Mouse (Mus musculus) liver, adult 2 months (tissue): ENCODE measurements at regions not wholly inside any gene's neighbourhood (a gene's known extent, or its start where the extent isn't known, plus 50 kb on each side); places are given as distances from the start of the nearest gene placed in this dataset.
A peak's percentile ranks its signal among the peaks of the same experiment; 100 is the strongest.

Source experiments
- DNase-seq: peaks from one replicate; pipeline ENCODE4 v3.0.0-alpha.2; 2011; ENCODE audit warnings: low read depth, low spot score; ENCODE audit errors: extremely low read depth
- H3K27ac ChIP-seq: fragments of 200-500 bp; replicated peaks from 2 replicates; pipeline ENCODE4 v1.5.1; 2012; ENCODE audit warnings: low read depth, mild to moderate bottlenecking, control low read depth, inconsistent platforms, low read length; ENCODE audit not compliant: insufficient read depth
- H3K27me3 ChIP-seq: fragments of 200-500 bp; 2 replicates; pipeline ENCODE4 v1.6.1; 2012; ENCODE audit warnings: mild to moderate bottlenecking, moderate library complexity, low read length, inconsistent platforms; ENCODE audit not compliant: control insufficient read depth, insufficient read depth
- H3K36me3 ChIP-seq: fragments of 200-500 bp; 2 replicates; pipeline ENCODE4 v1.6.1; 2012; ENCODE audit warnings: low read length, inconsistent platforms; ENCODE audit not compliant: control insufficient read depth, insufficient read depth
- H3K4me1 ChIP-seq: fragments of 200-500 bp; 2 replicates; pipeline ENCODE4 v1.6.1; 2011; ENCODE audit warnings: low read length; ENCODE audit not compliant: control insufficient read depth, insufficient read depth
- H3K4me3 ChIP-seq: fragments of 200-500 bp; 2 replicates; pipeline ENCODE4 v1.5.1; 2011; ENCODE audit warnings: low read depth, mild to moderate bottlenecking, control low read depth, low read length, moderate library complexity; ENCODE audit not compliant: insufficient read depth
- H3K79me2 ChIP-seq: fragments of 200-500 bp; 2 replicates; pipeline ENCODE4 v1.6.1; 2012; ENCODE audit warnings: inconsistent platforms, mild to moderate bottlenecking, low read length, moderate library complexity; ENCODE audit not compliant: control insufficient read depth, insufficient read depth
- H3K9ac ChIP-seq: fragments of 200-500 bp; 2 replicates; pipeline ENCODE4 v1.6.1; 2012; ENCODE audit warnings: low read depth, mild to moderate bottlenecking, control low read depth, inconsistent platforms, low read length
- CTCF ChIP-seq: fragments of 200-500 bp; IDR thresholded peaks from 2 replicates; pipeline ENCODE4 v1.5.1; 2011; ENCODE audit warnings: low read depth, low read length, control low read depth
- POLR2A ChIP-seq: fragments of 200-500 bp; IDR thresholded peaks from 2 replicates; pipeline ENCODE4 v1.6.1; 2011; ENCODE audit warnings: low read length, control low read depth; ENCODE audit not compliant: insufficient read depth; ENCODE audit errors: extremely low read depth
- WGBS: fragments of 180-500 bp; shearing (Covaris S2); methylation state at CpG from one replicate; pipeline ENCODE4 v1.1.7; 2018; 5-methylcytosine and 5-hydroxymethylcytosine counted together

DNA sequence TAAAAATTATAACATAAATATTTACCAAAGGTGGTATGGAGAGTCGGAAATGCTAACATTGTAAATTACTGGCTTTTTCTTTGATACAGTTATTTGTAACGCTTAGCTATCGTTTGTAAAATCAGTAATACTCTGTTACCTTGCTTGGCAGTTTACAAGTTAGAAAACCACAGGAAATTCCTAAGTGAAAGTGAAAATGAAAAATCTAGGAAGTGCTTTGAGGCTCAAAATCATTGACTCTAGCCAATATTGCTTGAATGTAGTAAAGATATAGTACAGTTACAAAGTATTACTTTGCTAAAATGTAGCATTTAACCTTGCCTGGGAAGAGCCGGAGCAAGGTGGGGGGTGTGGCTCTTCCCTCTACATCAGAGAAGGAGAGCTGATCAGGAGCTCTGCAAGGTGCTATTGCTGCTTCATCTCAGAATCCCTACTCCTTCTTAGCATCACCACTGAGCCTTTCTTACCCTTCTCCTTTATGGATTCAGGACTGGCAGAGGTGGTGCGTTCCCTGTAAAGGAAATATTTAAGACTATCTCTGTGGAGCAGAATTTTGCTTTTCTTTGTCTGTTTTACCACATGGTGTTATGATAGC lies 58.5 kb upstream of the Gpc5 start:
- 79% methylated on average over 5 of the region's 5 CpGs for WGBS
- H3K27me3 ChIP-seq: no peaks in the 10 kb centered on the region; the same call in 1 of the 2 replicates
- no peak for DNase-seq
- no peaks in the 10 kb centered on the region for H3K4me1 ChIP-seq
- H3K27ac ChIP-seq: no peak overlapping the region
- H3K4me3 ChIP-seq: no peak overlapping the region
- no peak for TF ChIP-seq CTCF
- TF ChIP-seq POLR2A: no peak
- H3K36me3 ChIP-seq: no peaks in the 10 kb centered on the region
- H3K9ac ChIP-seq: no peak overlapping the region
- no peaks in the 10 kb centered on the region for H3K79me2 ChIP-seq

DNA sequence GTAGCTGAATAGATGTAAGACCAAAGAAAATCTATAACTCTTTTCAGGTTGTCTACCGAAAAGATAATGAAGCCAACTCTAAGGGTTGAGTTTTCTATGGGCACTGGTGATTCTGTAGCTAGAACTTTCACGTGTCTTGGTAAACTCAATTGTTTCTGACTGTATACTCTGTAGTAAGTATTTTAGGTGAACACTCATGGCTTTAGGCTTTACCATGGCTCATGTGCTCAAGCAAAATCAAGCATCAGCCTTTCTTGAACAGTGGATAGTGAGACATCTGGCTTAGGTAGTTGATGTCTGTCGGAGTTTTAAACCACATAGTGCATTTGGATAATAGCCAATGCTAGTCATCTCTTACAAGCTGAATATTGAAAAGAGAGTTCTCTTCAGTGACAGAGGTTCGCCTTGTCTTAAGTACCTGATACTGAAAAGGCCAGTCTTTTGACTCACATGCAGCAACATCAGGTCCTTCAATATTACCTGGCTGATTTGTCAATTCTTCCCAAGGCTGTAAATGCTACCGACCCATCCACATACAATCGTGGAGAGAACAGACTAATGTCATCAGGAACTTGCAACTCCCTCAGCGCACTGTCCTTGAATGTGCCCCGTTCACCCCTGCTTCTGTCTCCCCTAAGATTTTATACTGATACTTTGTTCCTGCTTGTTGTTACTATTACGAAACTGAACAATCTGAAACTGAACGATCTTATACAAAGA lies 57.1 kb upstream of the Gpc5 start:
- TF ChIP-seq CTCF (no peak), POLR2A (no peak)
- DNase-seq: no peak
- H3K9ac ChIP-seq: no peak overlapping the region
- no peak overlapping the region for H3K4me3 ChIP-seq
- no peaks in the 10 kb centered on the region; the same call in 1 of the 2 replicates for H3K27me3 ChIP-seq
- no peak overlapping the region for H3K27ac ChIP-seq
- no peaks in the 10 kb centered on the region for H3K79me2 ChIP-seq
- no peaks in the 10 kb centered on the region for H3K4me1 ChIP-seq
- 78% methylated on average over 10 of the region's 10 CpGs for WGBS
- H3K36me3 ChIP-seq: no peaks in the 10 kb centered on the region

DNA sequence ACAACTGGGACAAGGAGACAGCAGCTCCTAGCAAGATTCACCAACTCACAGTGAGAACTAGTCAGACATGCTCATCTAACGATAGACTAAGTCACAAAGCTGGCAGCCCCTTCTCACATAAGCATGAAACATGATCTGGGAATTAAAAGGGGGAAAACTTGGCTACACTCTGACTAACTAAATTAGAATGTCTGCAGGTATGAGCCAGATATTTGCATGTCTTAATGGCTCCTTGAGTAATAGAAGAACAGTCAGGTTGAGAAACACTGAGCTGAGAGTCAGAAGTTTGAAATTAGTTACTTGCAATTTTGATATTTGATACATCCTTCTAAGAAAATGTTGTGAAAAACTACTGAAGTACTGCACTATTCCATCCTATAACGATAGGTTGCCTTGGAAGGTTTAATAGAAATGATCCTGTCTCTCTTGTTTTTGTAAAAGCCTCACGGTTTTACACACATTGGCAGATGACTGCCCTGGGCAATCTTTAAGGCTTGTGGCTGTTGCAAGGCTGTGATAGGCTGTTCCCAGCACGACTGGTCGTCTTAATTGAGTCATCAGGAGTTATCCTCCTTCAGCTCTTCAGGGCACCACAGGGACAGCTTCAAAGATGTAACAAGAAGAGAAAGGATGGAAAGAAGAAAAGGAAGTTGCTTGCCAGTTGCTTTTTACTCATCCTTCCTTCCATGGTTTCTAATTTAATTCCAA lies 54.8 kb upstream of the Gpc5 start:
- no peak for DNase-seq
- Histone ChIP-seq H3K27ac (no peak overlapping the region), H3K4me1 (no peaks in the 10 kb centered on the region), H3K4me3 (no peak overlapping the region), H3K79me2 (0 out of 2 replicates have a peak, but pooled peaks cover 2% of the 10 kb centered on the region), H3K9ac (no peak overlapping the region), H3K27me3 (no peaks in the 10 kb centered on the region; the same call in 1 of the 2 replicates), H3K36me3 (no peaks in the 10 kb centered on the region)
- 76% methylated on average over 5 of the region's 5 CpGs for WGBS
- no peak for TF ChIP-seq POLR2A
- no peak for TF ChIP-seq CTCF

DNA sequence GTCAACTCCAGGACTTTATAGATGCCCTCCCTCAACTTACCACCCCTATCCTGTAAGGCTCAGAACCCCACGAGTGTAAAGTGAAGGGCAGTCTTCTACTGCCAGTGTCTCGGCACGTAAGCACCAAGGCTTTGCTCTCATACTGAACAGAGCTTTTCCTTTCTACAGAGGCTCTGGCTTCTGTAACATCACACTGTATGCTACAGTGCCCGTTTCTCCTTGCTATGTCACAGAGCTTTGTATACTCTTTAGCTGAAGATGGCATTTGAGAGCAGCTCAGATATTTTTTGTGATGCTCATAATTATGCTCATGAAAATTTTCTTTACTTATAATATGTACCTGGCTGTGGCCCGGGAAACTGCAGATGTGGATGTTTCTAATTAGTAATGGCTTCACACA lies 53.2 kb upstream of the Gpc5 start:
- no peak overlapping the region for H3K9ac ChIP-seq
- H3K4me3 ChIP-seq: no peak overlapping the region
- peaks cover 6% of the 10 kb centered on the region for H3K79me2 ChIP-seq
- H3K27me3 ChIP-seq: no peaks in the 10 kb centered on the region; the same call in 1 of the 2 replicates
- TF ChIP-seq CTCF (no peak), POLR2A (no peak)
- no peak overlapping the region for H3K27ac ChIP-seq
- no peak for DNase-seq
- peaks cover 2% of the 10 kb centered on the region; the same call in 1 of the 2 replicates for H3K4me1 ChIP-seq
- H3K36me3 ChIP-seq: peaks cover 5% of the 10 kb centered on the region
- 86% methylated on average over 5 of the region's 5 CpGs for WGBS

DNA sequence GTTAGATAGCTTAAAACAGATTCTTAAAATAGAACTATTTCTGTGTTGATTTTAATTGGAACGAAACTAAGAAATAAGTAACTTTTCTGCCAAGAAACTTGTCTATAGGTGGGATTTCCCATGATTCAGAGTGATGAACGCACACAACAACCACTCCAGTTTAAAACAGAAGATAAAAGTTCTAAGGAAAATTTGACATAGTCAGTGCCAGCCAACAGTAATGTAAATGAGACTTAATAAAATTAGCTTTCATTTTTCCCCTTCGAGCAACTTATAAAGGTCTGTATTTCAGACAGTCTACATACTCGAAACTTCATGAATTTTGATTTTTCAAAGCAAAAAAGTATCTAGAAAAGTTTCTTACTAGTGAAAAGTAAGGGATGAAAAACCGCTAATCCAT lies 52.5 kb upstream of the Gpc5 start:
- no peak for TF ChIP-seq POLR2A
- no peak for TF ChIP-seq CTCF
- Histone ChIP-seq H3K79me2 (peaks cover 6% of the 10 kb centered on the region), H3K4me3 (no peak overlapping the region), H3K4me1 (peaks cover 2% of the 10 kb centered on the region; the same call in 1 of the 2 replicates), H3K27ac (no peak overlapping the region), H3K27me3 (no peaks in the 10 kb centered on the region; the same call in 1 of the 2 replicates), H3K9ac (no peak overlapping the region), H3K36me3 (peaks cover 12% of the 10 kb centered on the region)
- peak; percentile 7 for DNase-seq
- 81% methylated on average over 5 of the region's 5 CpGs for WGBS
